In genomic region chr10:128194551-128195461, GRCm38 (mm10) we compare ENCODE assay signal across 8 mouse cellular contexts. TPM values are rescaled to one million over a fixed set of nuclear protein-coding genes. Genes with fewer than 3 reads are reported as not detected.
DNase-seq lines count a peak whose midpoint lies in the region; ATAC-seq and TF ChIP-seq lines count a peak whose summit lies in the region.

No protein-coding gene starts in this region.

- H3K27ac ChIP-seq in testis, adult 2 months (ENCODE audit: control insufficient read depth, insufficient read depth, low read depth, low read length), result no peak overlapping the region
- H3K27ac ChIP-seq in forebrain, embryonic 11.5 days (ENCODE audit: low read depth, low read length), result no peak overlapping the region
- no peak overlapping the region for H3K27ac ChIP-seq in stomach, embryonic 16.5 days (ENCODE audit: low read length)

- H3K4me3 ChIP-seq in testis, adult 2 months (ENCODE audit: control insufficient read depth, low read depth, low read length), result peak overlapping the region; percentile 90
- peak overlapping the region; percentile 65 for H3K4me3 ChIP-seq in forebrain, embryonic 11.5 days (ENCODE audit: low read depth, low read length)
- H3K4me3 ChIP-seq in stomach, embryonic 16.5 days (replicated peaks; ENCODE audit: low read length), result peak overlapping the region; percentile 75

- H3K9ac ChIP-seq in forebrain, embryonic 11.5 days (ENCODE audit: low read length), result peak overlapping the region; percentile 51
- H3K9ac ChIP-seq in stomach, embryonic 16.5 days (ENCODE audit: low read length), result peak overlapping the region; percentile 80

- peaks cover 10% of the 10 kb centered on the region for H3K4me1 ChIP-seq in testis, adult 2 months (ENCODE audit: control insufficient read depth, insufficient read depth, low read length)
- H3K4me1 ChIP-seq in forebrain, embryonic 11.5 days (replicated peaks; ENCODE audit: control insufficient read depth, insufficient read depth, low read length), result no peaks in the 10 kb centered on the region; the same call in 1 of the 2 replicates
- peaks cover 8% of the 10 kb centered on the region; the same call in 1 of the 2 replicates for H3K4me1 ChIP-seq in stomach, embryonic 16.5 days (ENCODE audit: control insufficient read depth, insufficient read depth, low read length)

- no peaks in the 10 kb centered on the region for H3K27me3 ChIP-seq in testis, adult 2 months (ENCODE audit: control insufficient read depth, insufficient read depth, low read length)
- H3K27me3 ChIP-seq in forebrain, embryonic 11.5 days (ENCODE audit: control insufficient read depth, insufficient read depth, low read length), result peaks cover 14% of the 10 kb centered on the region
- peaks cover 7% of the 10 kb centered on the region for H3K27me3 ChIP-seq in stomach, embryonic 16.5 days (ENCODE audit: control insufficient read depth, insufficient read depth, low read length)

- 1% methylated on average over 60 of the region's 79 CpGs for WGBS in forebrain, embryonic 11.5 days
- under 1% methylated on average over 64 of the region's 79 CpGs for WGBS in stomach, embryonic 16.5 days

- DNase-seq in adrenal gland, postnatal 10 days, result peak; percentile 19
- DNase-seq in adrenal gland, postnatal 25 days, result no peak
- DNase-seq in testis, postnatal 14 days (ENCODE audit: low spot score), result no peak
- no peak for DNase-seq in forebrain, embryonic 11.5 days (ENCODE audit: low spot score)
- peak; percentile 6 to 48 for DNase-seq in kidney, postnatal 25 days

- TF ChIP-seq POLR2A in testis, adult 2 months (IDR thresholded peaks at IDR 0.05; ENCODE audit: control insufficient read depth, low read depth, low read length), result no peak

- no peak for TF ChIP-seq CTCF in testis, adult 2 months (IDR thresholded peaks at IDR 0.05; ENCODE audit: control insufficient read depth, insufficient read depth, insufficient replicate concordance, low read depth, low read length)

- H3K36me3 ChIP-seq in testis, adult 2 months (ENCODE audit: control insufficient read depth, insufficient read depth, low read length), result no peaks in the 10 kb centered on the region
- no peaks in the 10 kb centered on the region for H3K36me3 ChIP-seq in forebrain, embryonic 11.5 days (ENCODE audit: control insufficient read depth, insufficient read depth, low read length)
- H3K36me3 ChIP-seq in stomach, embryonic 16.5 days (ENCODE audit: control insufficient read depth, insufficient read depth, low read length), result no peaks in the 10 kb centered on the region

- peak overlapping the region; percentile 98 for H3K4me2 ChIP-seq in forebrain, embryonic 11.5 days (ENCODE audit: low read depth, low read length, severe bottlenecking)
- H3K4me2 ChIP-seq in stomach, embryonic 16.5 days (ENCODE audit: low read depth, low read length), result peak overlapping the region; percentile 99

- ATAC-seq in forebrain, embryonic 11.5 days (replicated peaks; ENCODE audit: low FRiP score), result peak; percentile 89
- ATAC-seq in megakaryocyte-erythroid progenitor cell, adult 5-6 weeks (replicated peaks; ENCODE audit: low FRiP score, low TSS enrichment, poor library complexity, severe bottlenecking), result peak; percentile 55
- ATAC-seq in stomach, embryonic 16.5 days (ENCODE audit: insufficient read depth, low FRiP score), result peak; percentile 89

- no peaks in the 10 kb centered on the region for H3K9me3 ChIP-seq in forebrain, embryonic 11.5 days (ENCODE audit: control insufficient read depth, low read length)
- no peaks in the 10 kb centered on the region for H3K9me3 ChIP-seq in stomach, embryonic 16.5 days (replicated peaks; ENCODE audit: control insufficient read depth, low read length)

RNA-seq across cellular contexts. Expression of gene Gls2, which starts 0.5 kb away (rescaled TPM):
- 10 to 100 TPM; 12.8 to 22.3 TPM for total RNA-seq in adrenal gland, postnatal 10 days (2021)
- total RNA-seq in adrenal gland, postnatal 25 days (2021), result 1.3 and 5.5 TPM in 2 replicates
- polyA plus RNA-seq in testis, adult 2 months (2012; rRNA removed), result 3.7 and 5.3 TPM in 2 replicates
- 1.3 and 1.7 TPM in 2 replicates for polyA plus RNA-seq in forebrain, embryonic 11.5 days (2014; fragmentation: Nextera tagmentation; extraction: Ambion mirVana)
- 8.8 and 15.0 TPM in 2 replicates for total RNA-seq in megakaryocyte-erythroid progenitor cell, adult 5-6 weeks (2014; fragmentation: Nextera tagmentation)
- total RNA-seq in megakaryocyte-erythroid progenitor cell, adult 5-6 weeks (2017), result 9.1 and 16.7 TPM in 2 replicates
- 3.2 and 3.7 TPM in 2 replicates for polyA plus RNA-seq in stomach, embryonic 16.5 days (2015; fragmentation: Nextera tagmentation; extraction: Ambion mirVana)

RNA-seq across cellular contexts. Expression of gene Rbms2, which starts 14.7 kb away (rescaled TPM):
- 10 to 100 TPM; 65.3 to 74.8 TPM for total RNA-seq in adrenal gland, postnatal 10 days (2021)
- total RNA-seq in adrenal gland, postnatal 25 days (2021), result 84.6 and 85.7 TPM in 2 replicates
- polyA plus RNA-seq in testis, adult 2 months (2012; rRNA removed), result 17.3 and 19.4 TPM in 2 replicates
- 21.7 and 22.3 TPM in 2 replicates for polyA plus RNA-seq in forebrain, embryonic 11.5 days (2014; fragmentation: Nextera tagmentation; extraction: Ambion mirVana)
- total RNA-seq in megakaryocyte-erythroid progenitor cell, adult 5-6 weeks (2014; fragmentation: Nextera tagmentation), result 25.2 and 31.5 TPM in 2 replicates
- total RNA-seq in megakaryocyte-erythroid progenitor cell, adult 5-6 weeks (2017), result 9.1 and 10.9 TPM in 2 replicates
- polyA plus RNA-seq in stomach, embryonic 16.5 days (2015; fragmentation: Nextera tagmentation; extraction: Ambion mirVana), result 30.3 and 34.2 TPM in 2 replicates

RNA-seq across cellular contexts. Expression of gene Spryd4, which starts 16.8 kb away (rescaled TPM):
- total RNA-seq in adrenal gland, postnatal 10 days (2021), result 10 to 100 TPM; 21.6 to 27.3 TPM
- 15.3 and 18.0 TPM in 2 replicates for total RNA-seq in adrenal gland, postnatal 25 days (2021)
- 3.1 and 3.4 TPM in 2 replicates for polyA plus RNA-seq in testis, adult 2 months (2012; rRNA removed)
- 23.1 and 26.7 TPM in 2 replicates for polyA plus RNA-seq in forebrain, embryonic 11.5 days (2014; fragmentation: Nextera tagmentation; extraction: Ambion mirVana)
- total RNA-seq in megakaryocyte-erythroid progenitor cell, adult 5-6 weeks (2014; fragmentation: Nextera tagmentation), result 37.3 and 44.4 TPM in 2 replicates
- 31.2 and 39.7 TPM in 2 replicates for total RNA-seq in megakaryocyte-erythroid progenitor cell, adult 5-6 weeks (2017)
- 32.4 and 33.5 TPM in 2 replicates for polyA plus RNA-seq in stomach, embryonic 16.5 days (2015; fragmentation: Nextera tagmentation; extraction: Ambion mirVana)

RNA-seq across cellular contexts. Expression of gene Mip, which starts 30.8 kb away (rescaled TPM):
- not detected for total RNA-seq in adrenal gland, postnatal 10 days (2021)
- total RNA-seq in adrenal gland, postnatal 25 days (2021), result not detected in 2 replicates
- polyA plus RNA-seq in testis, adult 2 months (2012; rRNA removed), result not detected in 2 replicates
- polyA plus RNA-seq in forebrain, embryonic 11.5 days (2014; fragmentation: Nextera tagmentation; extraction: Ambion mirVana), result 0.28 and 0.55 TPM in 2 replicates
- total RNA-seq in megakaryocyte-erythroid progenitor cell, adult 5-6 weeks (2014; fragmentation: Nextera tagmentation), result 0.74 TPM in 1 of 2 replicates, not detected in the other
- 1.6 TPM in 1 of 2 replicates, not detected in the other for total RNA-seq in megakaryocyte-erythroid progenitor cell, adult 5-6 weeks (2017)
- polyA plus RNA-seq in stomach, embryonic 16.5 days (2015; fragmentation: Nextera tagmentation; extraction: Ambion mirVana), result not detected in 2 replicates

RNA-seq across cellular contexts. Expression of gene Timeless, which starts 37.1 kb away (rescaled TPM):
- total RNA-seq in adrenal gland, postnatal 10 days (2021), result 10 to 100 TPM; 16.4 to 21.9 TPM
- total RNA-seq in adrenal gland, postnatal 25 days (2021), result 14.1 and 20.7 TPM in 2 replicates
- 3.4 and 4.4 TPM in 2 replicates for polyA plus RNA-seq in testis, adult 2 months (2012; rRNA removed)
- 81.7 and 89.7 TPM in 2 replicates for polyA plus RNA-seq in forebrain, embryonic 11.5 days (2014; fragmentation: Nextera tagmentation; extraction: Ambion mirVana)
- 104 and 125 TPM in 2 replicates for total RNA-seq in megakaryocyte-erythroid progenitor cell, adult 5-6 weeks (2014; fragmentation: Nextera tagmentation)
- 105 and 128 TPM in 2 replicates for total RNA-seq in megakaryocyte-erythroid progenitor cell, adult 5-6 weeks (2017)
- polyA plus RNA-seq in stomach, embryonic 16.5 days (2015; fragmentation: Nextera tagmentation; extraction: Ambion mirVana), result 30.4 and 35.0 TPM in 2 replicates

Comparison
In these comparisons a context has a peak if more than half of its experiments do, and no peak if none do; other contexts are left out.
1. DNase-seq: peak in adrenal gland, postnatal 10 days (single experiment) and kidney, postnatal 25 days (2 of 2); none in adrenal gland, postnatal 25 days (single experiment), testis, postnatal 14 days (single experiment) and forebrain, embryonic 11.5 days (single experiment).
2. Peak in every context shown above with its lines, with median percentiles within 50 percentile points of each other: H3K4me3 ChIP-seq and ATAC-seq.